Mouse (Mus musculus) embryonic facial prominence, embryonic 14.5 days (tissue): ENCODE measurements around the gene Tecpr1. TPM values are rescaled to one million over a fixed set of nuclear protein-coding genes. Genes with fewer than 3 reads are reported as not detected.

Experiments used
- ATAC-seq: fragments of 200-750 bp; cut with Nextera tagmentation; 2 replicates; pipeline ENCODE4 v1.8.0; 2017; ENCODE audit warnings: low read depth, moderate number of reproducible peaks, moderate TSS enrichment
- DNase-seq: peaks from one replicate; pipeline ENCODE4 v3.0.0-alpha.2; 2015; ENCODE audit warnings: low spot score
- H3K27ac ChIP-seq: fragments of 300-500 bp; sonication (generic); replicated peaks from 2 replicates; pipeline ENCODE4 v1.5.1; 2014; ENCODE audit warnings: low read depth, mild to moderate bottlenecking, low read length, moderate library complexity
- H3K27me3 ChIP-seq: fragments of 300-500 bp; sonication (generic); replicated peaks from 2 replicates; pipeline ENCODE4 v1.6.1; 2014; ENCODE audit warnings: low read length; ENCODE audit not compliant: control insufficient read depth, insufficient read depth
- H3K36me3 ChIP-seq: fragments of 300-500 bp; sonication (generic); 2 replicates; pipeline ENCODE4 v1.6.1; 2014; ENCODE audit warnings: low read length, mixed read lengths; ENCODE audit not compliant: control insufficient read depth, insufficient read depth
- H3K4me1 ChIP-seq: fragments of 300-500 bp; sonication (generic); 2 replicates; pipeline ENCODE4 v1.6.1; 2014; ENCODE audit warnings: antibody characterized with exemption, low read length; ENCODE audit not compliant: control insufficient read depth, insufficient read depth
- H3K4me2 ChIP-seq: fragments of 300-500 bp; sonication (generic); 2 replicates; pipeline ENCODE4 v1.6.1; 2014; ENCODE audit warnings: low read depth, mild to moderate bottlenecking, low read length, moderate library complexity, mixed read lengths
- H3K4me3 ChIP-seq: fragments of 300-500 bp; sonication (generic); 2 replicates; pipeline ENCODE4 v1.5.1; 2014; ENCODE audit warnings: low read depth, mild to moderate bottlenecking, low read length
- H3K9ac ChIP-seq: fragments of 300-500 bp; sonication (generic); 2 replicates; pipeline ENCODE4 v1.6.1; 2014; ENCODE audit warnings: low read depth, mild to moderate bottlenecking, low read length, moderate library complexity, mixed read lengths
- H3K9me3 ChIP-seq: fragments of 300-500 bp; sonication (generic); 2 replicates; pipeline ENCODE4 v1.6.1; 2016; ENCODE audit warnings: low read length; ENCODE audit not compliant: control insufficient read depth
- WGBS: fragments of 180-500 bp; shearing (Covaris S2); extraction: QIAGEN DNeasy Blood & Tissue Kit; methylation state at CpG from one replicate; pipeline ENCODE4 v1.1.7; 2014; 5-methylcytosine and 5-hydroxymethylcytosine counted together
- polyA plus RNA-seq: library from polyadenylated mRNA; unstranded; fragments of >200 nt; fragmentation: Nextera tagmentation; extraction: Ambion mirVana; gene quantifications from 2 replicates; pipeline ENCODE4 v1.2.1, GENCODE M21; 2014

Tecpr1 gene
- polyA plus RNA-seq, 1 experiment from 2014 or later: 19.3 TPM

- ATAC-seq (peak; percentile 27; the same call in 1 of the 2 replicates), DNase-seq (peak; percentile 44)
- Histone ChIP-seq H3K9me3 (no peaks in the 10 kb centered on the region), H3K27ac (no peak overlapping the region), H3K9ac (no peak overlapping the region), H3K27me3 (no peaks in the 10 kb centered on the region), H3K36me3 (peaks cover 14% of the 10 kb centered on the region), H3K4me1 (no peaks in the 10 kb centered on the region), H3K4me3 (no peak overlapping the region), H3K4me2 (no peak overlapping the region)
- WGBS: 63% methylated on average over 7 of the region's 7 CpGs
These were observed 39.6 kb downstream of the Tecpr1 start for GRCm38 (mm10) chr5:144183647-144184335.

- H3K4me1 ChIP-seq: no peaks in the 10 kb centered on the region
- DNase-seq: no peak
- ATAC-seq: no peak
These were observed 40.2 kb downstream of the Tecpr1 start for GRCm38 (mm10) chr5:144183248-144183559.

GRCm38 (mm10) chr5:144182542-144183247 is 40.7 kb downstream of the Tecpr1 start:
- H3K27me3 ChIP-seq: no peaks in the 10 kb centered on the region
- WGBS: 64% methylated on average over 20 of the region's 20 CpGs
- no peak overlapping the region for H3K9ac ChIP-seq
- H3K4me1 ChIP-seq: no peaks in the 10 kb centered on the region
- no peak for ATAC-seq
- no peak overlapping the region for H3K4me2 ChIP-seq
- peaks cover 21% of the 10 kb centered on the region for H3K36me3 ChIP-seq
- no peak overlapping the region for H3K27ac ChIP-seq
- DNase-seq: no peak
- H3K4me3 ChIP-seq: no peak overlapping the region
- H3K9me3 ChIP-seq: no peaks in the 10 kb centered on the region

More at GRCm38 (mm10) chr5:144183248-144183559, 40.2 kb downstream of the Tecpr1 start:
- H3K27ac ChIP-seq: no peak overlapping the region
- H3K4me2 ChIP-seq: no peak overlapping the region
- H3K4me3 ChIP-seq: no peak overlapping the region
- H3K36me3 ChIP-seq: peaks cover 15% of the 10 kb centered on the region
- no peaks in the 10 kb centered on the region for H3K27me3 ChIP-seq
- WGBS: 71% methylated on average over 8 of the region's 8 CpGs
- H3K9ac ChIP-seq: no peak overlapping the region
- H3K9me3 ChIP-seq: no peaks in the 10 kb centered on the region

- Histone ChIP-seq H3K36me3 (peaks cover 32% of the 10 kb centered on the region), H3K9ac (no peak overlapping the region), H3K27me3 (no peaks in the 10 kb centered on the region), H3K4me2 (no peak overlapping the region), H3K4me1 (no peaks in the 10 kb centered on the region), H3K4me3 (no peak overlapping the region), H3K9me3 (no peaks in the 10 kb centered on the region), H3K27ac (no peak overlapping the region)
- WGBS: 96% methylated on average over 7 of the region's 7 CpGs
- DNase-seq (no peak), ATAC-seq (no peak)
These were observed 42.2 kb downstream of the Tecpr1 start for GRCm38 (mm10) chr5:144181249-144181648.

GRCm38 (mm10) chr5:144178216-144178615 is 45.2 kb downstream of the Tecpr1 start:
- Histone ChIP-seq H3K36me3 (peaks cover 48% of the 10 kb centered on the region), H3K9me3 (no peaks in the 10 kb centered on the region), H3K4me1 (no peaks in the 10 kb centered on the region), H3K27me3 (no peaks in the 10 kb centered on the region), H3K9ac (no peak overlapping the region), H3K4me2 (no peak overlapping the region), H3K27ac (no peak overlapping the region), H3K4me3 (no peak overlapping the region)
- DNase-seq (no peak), ATAC-seq (no peak)
- 69% methylated on average over 6 of the region's 6 CpGs for WGBS

- H3K36me3 ChIP-seq: peaks cover 85% of the 10 kb centered on the region
- 95% methylated on average over 18 of the region's 18 CpGs for WGBS
- no peak overlapping the region for H3K9ac ChIP-seq
- no peak for ATAC-seq
- H3K27ac ChIP-seq: no peak overlapping the region
- H3K4me2 ChIP-seq: no peak overlapping the region
- no peak for DNase-seq
- no peaks in the 10 kb centered on the region for H3K27me3 ChIP-seq
- no peaks in the 10 kb centered on the region for H3K9me3 ChIP-seq
- no peak overlapping the region for H3K4me3 ChIP-seq
- no peaks in the 10 kb centered on the region for H3K4me1 ChIP-seq
These were observed 49.8 kb downstream of the Tecpr1 start for GRCm38 (mm10) chr5:144173648-144174047.

GRCm38 (mm10) chr5:144169275-144169975 is 54.0 kb downstream of the Tecpr1 start:
- peak overlapping the region; percentile 28; the same call in 1 of the 2 replicates for H3K27ac ChIP-seq
- 81% methylated on average over 8 of the region's 8 CpGs for WGBS

GRCm38 (mm10) chr5:144165756-144166155 is 57.7 kb downstream of the Tecpr1 start:
- no peak overlapping the region for H3K4me2 ChIP-seq
- H3K9me3 ChIP-seq: no peaks in the 10 kb centered on the region
- no peak overlapping the region for H3K4me3 ChIP-seq
- H3K36me3 ChIP-seq: peaks cover 35% of the 10 kb centered on the region
- WGBS: 77% methylated on average over 3 of the region's 3 CpGs
- H3K4me1 ChIP-seq: no peaks in the 10 kb centered on the region; the same call in 1 of the 2 replicates
- H3K27me3 ChIP-seq: no peaks in the 10 kb centered on the region
- H3K27ac ChIP-seq: no peak overlapping the region
- DNase-seq (no peak), ATAC-seq (no peak)
- no peak overlapping the region for H3K9ac ChIP-seq

More at GRCm38 (mm10) chr5:144169275-144169975, 54.0 kb downstream of the Tecpr1 start:
- peaks cover 67% of the 10 kb centered on the region for H3K36me3 ChIP-seq
- H3K4me2 ChIP-seq: no peak overlapping the region
- peak; percentile 37; the same call in 1 of the 2 replicates for ATAC-seq
- H3K4me1 ChIP-seq: no peaks in the 10 kb centered on the region
- no peaks in the 10 kb centered on the region for H3K27me3 ChIP-seq
- no peak overlapping the region for H3K4me3 ChIP-seq
- H3K9me3 ChIP-seq: no peaks in the 10 kb centered on the region
- DNase-seq: no peak
- no peak overlapping the region for H3K9ac ChIP-seq
